Mouse (Mus musculus) retina, postnatal 7 days (tissue): ENCODE data around the gene Ffar4.

Experiments used
- DNase-seq: peaks from one replicate; pipeline ENCODE4 v3.0.0-alpha.2; 2012; ENCODE audit warnings: low read depth, low spot score

The Ffar4 gene

DNA sequence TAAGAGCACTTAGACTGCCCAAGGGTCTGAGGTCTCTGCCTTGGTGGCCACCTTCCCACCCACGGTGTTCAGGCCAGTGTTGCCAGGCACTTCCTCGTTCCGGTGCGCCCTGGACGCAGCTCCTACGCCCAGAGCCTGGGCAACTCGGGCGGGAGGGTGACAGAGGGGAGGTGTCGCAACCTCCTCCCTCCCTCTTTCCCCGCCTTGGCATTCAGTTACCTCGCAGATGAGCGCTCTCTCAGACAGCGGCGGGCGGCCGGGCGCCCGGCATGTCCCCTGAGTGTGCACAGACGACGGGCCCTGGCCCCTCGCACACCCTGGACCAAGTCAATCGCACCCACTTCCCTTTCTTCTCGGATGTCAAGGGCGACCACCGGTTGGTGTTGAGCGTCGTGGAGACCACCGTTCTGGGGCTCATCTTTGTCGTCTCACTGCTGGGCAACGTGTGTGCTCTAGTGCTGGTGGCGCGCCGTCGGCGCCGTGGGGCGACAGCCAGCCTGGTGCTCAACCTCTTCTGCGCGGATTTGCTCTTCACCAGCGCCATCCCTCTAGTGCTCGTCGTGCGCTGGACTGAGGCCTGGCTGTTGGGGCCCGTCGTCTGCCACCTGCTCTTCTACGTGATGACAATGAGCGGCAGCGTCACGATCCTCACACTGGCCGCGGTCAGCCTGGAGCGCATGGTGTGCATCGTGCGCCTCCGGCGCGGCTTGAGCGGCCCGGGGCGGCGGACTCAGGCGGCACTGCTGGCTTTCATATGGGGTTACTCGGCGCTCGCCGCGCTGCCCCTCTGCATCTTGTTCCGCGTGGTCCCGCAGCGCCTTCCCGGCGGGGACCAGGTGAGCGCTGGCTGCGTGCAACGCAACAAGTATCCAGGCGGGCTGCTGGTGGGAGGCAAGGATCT, at the start of gene Ffar4:
Gene Ffar4 (plus strand): TSS at position 214 of the 901 bp plus-strand sequence.
- no peak for DNase-seq

DNA sequence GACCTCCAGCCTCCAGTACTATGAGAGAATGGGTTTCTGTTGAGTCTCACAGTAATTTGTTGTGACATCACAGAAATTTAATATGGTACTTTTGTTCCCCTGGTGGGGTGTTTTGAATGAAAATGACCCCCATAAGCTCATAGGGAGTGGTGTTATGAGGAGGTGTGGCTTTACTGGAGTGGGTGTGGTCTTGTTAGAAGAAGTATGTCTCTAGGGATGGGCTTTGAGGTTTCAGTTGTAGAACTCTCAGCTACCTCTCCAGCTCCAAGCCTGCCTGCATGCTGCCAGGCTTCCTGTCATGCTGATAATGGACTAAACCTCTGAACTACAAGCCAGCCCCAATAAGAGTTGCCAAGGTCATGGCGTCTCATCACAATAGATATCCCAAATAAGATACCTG, 47.2 kb upstream of the Ffar4 start:
- DNase-seq: no peak

DNA sequence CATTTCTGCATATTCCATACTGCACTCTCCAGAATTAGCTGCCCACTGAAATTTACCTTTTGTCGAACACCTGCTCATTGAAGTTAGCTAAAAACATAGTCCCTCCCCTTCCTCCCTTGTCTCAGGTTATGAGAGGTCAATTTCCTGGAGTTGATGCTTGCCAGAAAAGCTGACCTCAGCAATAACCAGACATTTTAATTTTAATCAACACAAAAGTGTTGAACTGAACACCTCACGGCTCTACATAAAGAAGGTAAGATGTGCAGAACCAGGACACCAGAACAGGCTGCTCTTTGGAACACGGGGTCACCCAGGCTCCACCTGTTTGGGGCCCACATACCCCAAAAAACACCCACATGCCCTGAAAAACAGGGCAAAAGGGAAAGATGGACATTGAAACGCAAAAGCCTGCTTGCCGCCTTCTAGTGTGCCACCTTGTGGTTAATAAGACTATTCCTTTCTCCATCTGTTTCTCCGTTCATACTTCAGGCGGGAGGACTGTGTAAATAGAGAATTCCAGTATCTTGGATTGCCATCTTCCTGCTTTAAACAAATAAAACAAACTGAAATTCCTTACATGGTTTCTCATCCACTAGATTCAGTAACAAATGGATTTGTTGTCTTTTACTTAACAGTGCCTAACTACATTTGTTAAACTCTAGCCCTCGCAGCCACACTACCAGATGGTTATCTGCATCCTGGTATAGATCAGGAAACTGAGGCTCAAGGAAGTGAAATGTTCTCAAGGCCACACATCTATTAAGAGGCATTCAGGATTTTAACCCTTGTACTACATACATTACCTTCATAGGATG, 43.4 kb upstream of the Ffar4 start:
- no peak for DNase-seq

DNA sequence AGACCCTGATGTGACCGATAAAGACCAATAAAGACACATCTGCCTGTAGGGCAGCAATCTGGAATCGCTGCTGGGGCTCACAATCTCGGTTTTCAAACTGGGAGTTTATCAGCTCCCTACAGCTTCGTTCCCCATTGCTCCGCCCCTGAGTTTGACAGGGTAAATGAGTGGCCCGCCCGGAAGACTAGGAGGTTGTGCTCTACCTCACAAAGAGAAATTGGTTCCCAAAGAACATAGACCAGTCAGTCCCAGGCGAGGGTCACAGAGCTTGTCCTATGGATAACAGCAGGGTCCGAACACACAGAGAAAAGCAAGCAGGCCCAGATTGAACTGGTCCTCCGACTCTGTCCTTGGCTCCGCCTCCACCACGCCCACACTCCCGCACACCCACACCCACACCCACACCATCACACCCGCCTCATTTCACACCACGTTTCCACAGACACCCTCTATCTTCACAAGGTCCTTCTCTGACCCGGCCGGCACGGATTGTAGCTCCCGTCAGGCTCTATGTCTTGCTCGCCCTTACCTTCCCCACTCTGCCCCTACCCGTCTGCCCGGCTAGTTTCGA, 42.6 kb upstream of the Ffar4 start:
- no peak for DNase-seq

DNA sequence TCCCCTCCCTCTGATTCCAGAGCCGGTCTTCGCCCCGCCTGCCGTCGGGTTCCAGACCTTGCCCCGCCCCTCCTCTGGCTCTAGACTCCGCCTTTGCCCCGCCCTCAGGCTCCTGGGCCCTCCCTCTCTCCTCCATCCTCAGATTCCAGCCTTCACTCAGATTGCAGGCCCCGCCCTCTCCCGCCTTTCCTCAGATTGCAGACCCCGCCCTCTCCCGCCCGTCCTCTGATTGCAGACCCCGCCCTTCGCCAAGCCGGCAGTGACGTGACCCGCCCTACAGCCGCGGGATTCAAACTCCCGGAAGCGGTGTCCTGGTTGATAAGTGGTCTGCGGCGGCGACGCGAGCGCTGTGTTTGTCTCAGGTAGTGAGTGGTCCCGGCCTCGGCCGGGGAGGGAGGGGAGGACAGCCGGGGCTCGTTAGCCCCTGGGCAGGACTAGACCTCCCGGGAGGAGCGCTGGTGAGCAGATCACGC, 42.1 kb upstream of the Ffar4 start, which contains the start of gene Cep55:
Gene Cep55 (plus strand): TSS at position 292 of the 473 bp plus-strand sequence.
- peak; percentile 99 for DNase-seq

DNA sequence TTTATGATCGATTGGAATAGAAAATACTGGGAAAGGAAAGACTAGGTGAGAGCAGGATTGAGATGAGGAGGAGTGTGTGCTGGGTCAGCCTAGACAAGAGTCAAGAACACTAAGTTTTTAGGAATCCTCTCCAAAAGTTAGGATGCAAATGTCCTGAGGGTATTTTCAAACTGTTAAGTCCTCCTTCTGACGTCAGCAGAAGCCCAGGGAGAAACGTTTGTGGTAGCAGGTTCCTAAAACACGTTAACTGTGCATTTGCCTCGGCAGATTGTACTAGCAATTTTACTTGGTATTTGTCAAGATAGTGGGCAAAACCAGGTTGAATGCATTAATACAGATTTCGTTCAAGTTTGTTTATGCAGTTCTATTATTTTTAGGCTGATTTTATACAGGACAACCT, 41.1 kb upstream of the Ffar4 start:
- DNase-seq: no peak

DNA sequence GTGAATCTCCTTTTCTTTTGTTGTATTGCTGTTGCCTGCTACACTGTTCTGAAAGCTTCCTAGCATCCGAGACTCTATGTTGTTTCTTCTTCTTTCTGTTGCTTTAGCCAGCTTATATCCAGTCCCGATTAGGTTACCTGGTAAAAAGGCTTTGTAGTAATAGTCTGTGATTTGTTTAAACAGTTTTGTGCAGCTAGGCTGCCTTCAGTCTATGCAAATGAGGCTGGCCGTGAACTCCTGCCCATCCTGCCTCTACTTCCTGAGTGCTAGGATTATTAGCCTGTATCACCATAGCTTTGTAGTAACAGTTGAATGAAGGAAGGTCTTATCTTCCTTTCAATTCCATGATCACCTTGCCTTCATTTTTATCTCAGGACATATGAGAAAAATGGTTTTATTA, 40.6 kb upstream of the Ffar4 start:
- no peak for DNase-seq

DNA sequence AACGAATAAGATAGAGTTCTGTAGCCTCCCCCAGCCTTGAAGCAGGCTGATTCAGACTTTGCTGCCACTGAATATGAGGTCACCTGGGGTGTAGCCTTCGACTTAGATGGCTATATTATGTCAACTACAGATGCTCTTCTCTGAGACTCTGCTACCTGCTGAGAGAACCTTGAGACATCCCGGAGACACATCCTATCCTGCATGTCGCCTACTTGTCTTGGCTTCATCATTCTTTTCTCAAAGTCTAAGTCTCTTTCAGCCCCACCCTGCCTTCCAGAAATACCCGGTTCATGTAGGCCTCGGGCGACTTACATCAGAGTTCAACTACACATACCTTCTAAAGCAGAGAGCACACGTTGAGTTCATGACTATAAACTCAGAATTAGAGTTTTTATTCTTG, 39.9 kb upstream of the Ffar4 start:
- DNase-seq: no peak

DNA sequence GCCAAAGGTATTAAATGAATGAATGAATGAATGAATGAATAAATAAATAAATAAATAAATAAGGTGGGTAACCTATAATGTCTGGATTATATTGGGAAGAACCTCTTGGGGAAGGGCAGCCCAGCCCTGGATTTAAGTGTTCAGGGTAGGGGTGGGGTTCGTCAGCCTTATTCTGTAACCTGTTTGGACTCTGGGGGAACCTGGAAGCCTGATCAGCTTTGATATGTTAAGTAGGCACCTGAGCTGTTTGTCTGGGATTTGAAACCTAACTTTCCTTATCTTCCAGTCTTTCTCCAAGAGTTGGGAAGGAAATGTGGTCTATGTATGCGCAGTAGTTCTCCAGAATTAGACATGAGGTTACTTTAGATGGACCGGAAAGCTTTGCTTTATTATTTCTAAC, 33.7 kb upstream of the Ffar4 start:
- DNase-seq: no peak

DNA sequence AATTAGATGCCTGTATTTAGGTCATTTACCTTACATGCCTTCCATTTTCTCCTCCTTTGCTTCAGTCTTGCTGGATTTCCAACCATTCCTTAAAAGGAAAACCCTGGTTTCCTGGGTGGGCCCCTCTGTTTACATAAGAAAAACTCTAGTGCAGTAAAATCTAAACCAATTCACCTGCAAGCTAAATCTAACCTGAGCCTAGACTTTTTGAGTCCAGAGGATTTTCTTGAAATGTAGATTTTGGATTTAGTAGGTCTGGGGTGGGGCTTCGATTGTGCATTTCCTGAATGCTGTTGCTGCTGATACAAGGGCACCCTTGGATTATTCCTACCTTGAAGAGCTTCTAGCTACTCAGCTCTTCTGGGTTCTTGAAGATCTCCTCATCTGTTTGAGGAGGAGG, 32.8 kb upstream of the Ffar4 start:
- no peak for DNase-seq

DNA sequence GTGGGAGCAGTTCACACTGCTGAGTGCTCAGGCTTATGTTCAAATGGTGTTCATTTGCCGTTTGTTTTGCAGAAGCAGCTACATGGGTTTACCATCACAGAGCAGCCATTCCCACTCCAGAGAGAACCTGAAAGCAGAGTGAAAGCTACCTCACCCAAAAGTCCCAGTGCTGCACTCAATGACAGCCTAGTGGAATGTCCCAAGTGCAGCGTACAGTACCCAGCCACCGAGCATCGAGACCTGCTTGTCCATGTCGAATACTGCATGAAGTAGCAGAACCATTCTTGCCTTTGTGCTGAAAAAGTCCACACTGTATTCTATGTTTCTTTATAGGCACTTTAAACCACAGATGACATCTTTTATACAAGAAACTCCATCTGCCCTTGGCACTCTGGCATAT, 23.6 kb upstream of the Ffar4 start:
- no peak for DNase-seq

DNA sequence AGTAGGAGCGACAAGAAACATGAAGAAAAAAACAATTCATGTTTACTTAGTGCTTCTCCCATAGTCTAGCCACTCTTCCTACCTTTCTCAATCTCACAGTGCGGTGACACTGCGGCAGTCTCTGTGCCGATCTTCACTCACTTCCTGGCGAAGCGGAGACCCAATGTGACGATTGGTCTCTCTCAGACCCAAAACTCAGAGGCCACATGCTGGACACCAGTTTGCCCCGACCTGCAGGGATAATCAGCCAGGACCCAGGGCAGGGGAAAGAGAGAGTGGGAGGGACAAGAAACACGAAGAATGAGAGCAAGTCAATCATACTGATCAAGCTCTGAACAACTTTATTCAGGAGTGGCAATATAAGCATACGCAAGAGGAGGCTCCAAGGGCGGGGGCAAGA, 21.8 kb upstream of the Ffar4 start:
- no peak for DNase-seq

DNA sequence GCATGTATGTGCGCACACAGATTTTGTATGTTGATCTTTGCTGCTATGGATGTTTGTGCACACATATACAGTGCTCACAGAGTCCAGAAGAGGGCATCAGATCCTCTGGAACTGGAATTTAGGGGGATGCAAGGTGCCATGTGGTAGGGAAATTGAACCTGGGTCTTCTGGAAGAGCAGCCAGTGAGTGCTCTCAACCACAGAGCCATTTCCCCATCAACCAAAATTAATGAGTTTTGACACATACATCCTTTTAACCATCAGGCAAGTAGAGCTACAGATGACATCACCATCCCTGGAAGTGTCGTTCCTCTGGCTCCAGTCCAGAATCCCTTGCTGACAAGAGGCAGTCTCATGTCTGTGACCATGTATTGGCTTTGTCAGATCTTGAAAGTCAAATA, 20.6 kb upstream of the Ffar4 start:
- no peak for DNase-seq

DNA sequence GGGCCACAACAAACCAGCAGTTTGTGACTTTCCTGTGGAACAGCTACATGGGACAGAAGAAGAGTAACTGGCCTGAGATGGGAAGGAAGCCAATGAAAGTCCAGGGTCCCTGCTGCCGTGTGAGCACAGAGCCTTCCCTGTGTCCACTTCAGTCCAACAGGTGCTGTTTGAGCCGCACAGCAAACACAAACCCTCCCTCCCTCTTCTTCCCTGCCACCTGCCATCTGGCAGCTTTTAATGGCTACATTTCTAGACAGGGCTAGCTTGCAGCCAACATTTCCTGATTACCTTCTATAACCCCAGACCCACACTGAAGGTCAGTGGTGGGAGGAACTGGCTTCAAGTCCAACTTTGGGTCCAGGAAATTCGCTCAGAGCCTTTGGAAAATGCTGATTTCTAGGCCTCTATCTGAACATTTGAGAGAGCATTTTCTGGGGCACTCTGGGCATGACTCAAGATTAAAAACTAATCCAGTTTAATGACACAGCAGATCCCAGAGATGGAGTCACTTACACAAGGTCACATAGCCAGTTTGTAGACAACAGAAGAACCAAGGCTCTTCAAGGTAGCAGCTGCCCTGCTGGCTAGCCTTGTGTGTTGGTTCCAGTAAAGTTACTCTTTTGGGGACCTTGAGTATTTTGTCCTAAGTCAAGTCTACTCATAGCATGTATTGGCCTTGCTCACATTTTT, 18.9 kb upstream of the Ffar4 start:
- DNase-seq: no peak

DNA sequence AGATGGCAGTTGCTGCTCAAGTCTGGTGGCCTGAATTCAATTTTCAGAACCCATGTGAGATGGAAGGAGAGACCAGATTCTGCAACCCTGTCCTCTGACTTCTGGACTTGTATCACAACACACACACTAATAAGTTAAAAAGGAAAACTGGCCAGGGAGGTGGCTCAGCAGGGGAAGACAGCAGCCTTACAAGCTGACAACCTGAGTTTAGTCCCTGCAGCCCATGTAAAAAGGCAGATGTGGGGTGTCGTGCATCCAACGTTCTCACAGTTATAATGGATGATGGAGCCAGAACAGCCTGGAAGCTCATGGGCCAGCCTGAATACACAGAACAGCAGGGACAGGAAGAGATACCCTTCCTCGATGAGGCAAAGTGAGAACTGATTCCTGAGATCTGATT, 15.5 kb upstream of the Ffar4 start:
- DNase-seq: no peak

DNA sequence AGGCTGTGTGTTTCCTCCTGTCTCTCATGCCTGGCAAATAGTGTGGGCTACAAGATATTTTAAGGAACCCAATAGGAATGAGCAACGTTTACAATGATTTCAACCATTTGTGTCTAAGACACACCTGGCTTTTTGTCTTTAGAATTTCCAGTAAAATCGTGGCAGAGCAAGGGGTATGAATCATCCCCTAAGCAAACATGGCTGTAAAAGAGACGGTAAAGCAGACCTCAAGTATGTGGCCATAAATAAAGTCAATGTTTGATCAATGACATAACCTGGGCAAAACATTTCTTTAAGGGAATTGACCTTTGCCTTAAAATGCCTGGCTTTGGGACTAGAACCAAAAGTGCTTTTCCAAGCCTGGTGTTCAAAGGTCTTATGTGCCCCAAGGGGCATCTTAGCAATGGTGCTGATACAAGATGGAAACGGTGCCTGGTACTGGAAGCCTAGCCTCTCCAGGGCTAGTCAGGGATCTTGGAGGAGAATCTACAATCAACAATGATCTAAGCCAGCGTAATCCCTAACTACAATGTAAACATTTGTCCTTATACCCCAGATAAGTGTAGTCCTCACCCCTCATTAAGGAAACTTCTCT, 13.8 kb upstream of the Ffar4 start:
- DNase-seq: no peak

DNA sequence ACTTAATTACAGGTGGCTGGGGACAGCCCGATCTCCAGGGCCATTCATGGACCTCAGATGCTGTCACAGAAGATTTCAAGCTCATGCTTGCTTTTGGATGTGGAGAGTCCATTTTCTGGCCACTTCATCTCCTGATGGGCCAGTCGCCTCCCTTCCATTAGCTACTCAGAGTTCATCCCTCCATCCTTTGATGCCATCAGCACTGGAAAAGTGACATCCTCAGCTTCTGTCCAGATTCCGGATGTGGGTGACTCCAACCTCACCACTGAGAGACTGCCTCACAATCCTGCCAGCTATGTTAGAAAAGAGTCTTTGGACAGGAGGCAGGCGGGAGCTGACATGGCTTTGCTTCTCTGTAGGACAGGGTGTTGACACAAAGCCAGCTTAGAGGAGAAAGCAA, 11.0 kb upstream of the Ffar4 start:
- no peak for DNase-seq

DNA sequence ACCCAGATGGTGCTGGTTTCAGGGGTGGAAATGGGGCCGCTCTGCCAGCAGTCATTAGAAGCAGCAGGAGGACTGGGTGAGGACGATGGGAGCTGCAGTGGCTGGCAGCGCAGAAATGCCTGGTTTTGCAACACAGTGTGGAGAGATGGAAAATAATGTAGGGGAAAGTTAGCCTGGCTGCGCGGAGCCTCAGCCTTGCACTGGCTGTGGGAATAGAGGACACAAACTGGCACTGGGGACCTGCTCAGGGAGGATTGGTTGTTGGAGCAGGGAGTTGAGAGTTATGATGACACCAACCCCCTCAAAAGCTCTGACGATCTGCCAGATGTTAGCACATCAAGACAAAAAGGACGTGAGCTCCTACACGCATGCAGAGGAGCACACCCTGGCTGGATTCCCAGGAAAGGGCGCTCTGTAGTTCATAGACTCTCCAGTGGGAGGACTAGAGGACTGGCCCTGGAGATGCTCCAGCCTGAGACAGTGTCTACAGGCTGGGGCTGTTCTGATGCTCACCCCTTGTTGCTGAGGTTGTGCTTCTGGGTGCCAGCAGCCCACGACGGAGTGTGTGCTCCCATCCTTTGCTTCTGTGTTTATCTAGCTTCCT, 9.8 kb upstream of the Ffar4 start:
- DNase-seq: no peak

DNA sequence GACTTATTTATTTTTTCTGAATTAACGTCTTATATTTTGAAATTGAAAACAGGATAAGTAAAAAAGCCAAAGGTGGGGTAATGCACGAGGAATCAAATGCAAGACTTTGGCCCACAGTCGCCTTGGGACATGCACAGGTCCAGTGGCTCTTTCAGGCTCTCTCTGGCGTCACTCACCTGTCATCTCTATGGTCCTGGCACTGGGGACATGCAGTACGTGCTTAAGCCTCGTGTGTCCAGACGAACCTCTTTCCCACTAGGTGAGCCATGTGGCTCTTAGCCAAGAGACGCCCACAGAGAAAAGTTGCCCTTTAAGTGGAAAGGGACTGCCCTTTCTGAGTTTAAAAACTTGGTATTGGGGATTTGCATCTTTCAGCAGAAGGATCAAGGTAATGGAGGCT, 7.5 kb upstream of the Ffar4 start:
- DNase-seq: no peak

DNA sequence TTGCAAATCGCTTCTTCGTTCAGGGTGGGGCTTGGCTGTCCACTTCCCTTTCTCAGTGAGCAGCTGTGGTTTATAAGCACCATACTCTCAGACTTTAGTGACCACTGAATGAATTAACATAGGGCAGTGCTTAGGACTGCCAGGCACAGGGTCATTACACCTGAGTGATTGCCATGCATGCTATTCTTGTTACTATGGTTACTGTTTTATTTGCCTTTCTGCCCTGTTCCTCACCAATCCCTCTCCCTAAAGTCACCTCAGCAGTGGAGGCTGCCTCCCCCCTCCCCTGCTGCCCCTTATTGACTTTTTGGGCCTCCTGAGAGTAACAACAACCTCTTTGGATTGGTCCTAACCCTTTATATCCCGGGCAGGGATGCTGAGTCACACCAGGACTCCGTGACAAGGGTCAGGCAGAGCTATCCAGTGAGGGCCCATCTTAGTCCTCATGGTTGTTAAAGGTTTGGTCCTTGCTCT, 5.3 kb upstream of the Ffar4 start:
- DNase-seq: no peak

DNA sequence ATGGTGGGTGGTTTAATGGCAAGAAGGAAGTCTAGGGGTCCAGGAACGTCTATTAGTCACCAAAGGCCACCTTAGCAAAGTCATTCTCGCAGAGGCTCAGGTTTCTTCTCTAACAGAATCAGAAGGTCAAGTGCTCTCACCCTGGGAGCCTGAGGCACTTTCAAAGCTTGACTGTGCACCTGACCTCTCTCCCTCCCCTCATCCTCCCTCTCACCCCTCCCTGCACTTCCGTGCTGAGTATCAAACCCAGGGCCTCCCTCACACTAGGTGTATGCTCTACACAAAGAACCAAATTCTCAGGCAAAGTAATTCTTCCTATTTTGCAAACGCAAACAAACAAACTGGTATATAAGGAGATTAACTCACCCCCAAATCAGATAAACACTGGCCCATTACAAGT, 640 bp upstream of the Ffar4 start:
- DNase-seq: no peak
